Mouse (Mus musculus) ES-E14 (cell line): ENCODE measurements around the gene Slc35e1.

Experiments used
- CHD2 ChIP-seq: IDR thresholded peaks from 2 replicates; pipeline ENCODE4 v1.6.1; 2014; ENCODE audit warnings: mild to moderate bottlenecking, low read depth, low read length, inconsistent platforms
- ZC3H11A ChIP-seq: IDR thresholded peaks from 2 replicates; pipeline ENCODE4 v1.6.1; 2012; ENCODE audit warnings: low read depth, mild to moderate bottlenecking, inconsistent platforms, low read length, borderline replicate concordance

DNA sequence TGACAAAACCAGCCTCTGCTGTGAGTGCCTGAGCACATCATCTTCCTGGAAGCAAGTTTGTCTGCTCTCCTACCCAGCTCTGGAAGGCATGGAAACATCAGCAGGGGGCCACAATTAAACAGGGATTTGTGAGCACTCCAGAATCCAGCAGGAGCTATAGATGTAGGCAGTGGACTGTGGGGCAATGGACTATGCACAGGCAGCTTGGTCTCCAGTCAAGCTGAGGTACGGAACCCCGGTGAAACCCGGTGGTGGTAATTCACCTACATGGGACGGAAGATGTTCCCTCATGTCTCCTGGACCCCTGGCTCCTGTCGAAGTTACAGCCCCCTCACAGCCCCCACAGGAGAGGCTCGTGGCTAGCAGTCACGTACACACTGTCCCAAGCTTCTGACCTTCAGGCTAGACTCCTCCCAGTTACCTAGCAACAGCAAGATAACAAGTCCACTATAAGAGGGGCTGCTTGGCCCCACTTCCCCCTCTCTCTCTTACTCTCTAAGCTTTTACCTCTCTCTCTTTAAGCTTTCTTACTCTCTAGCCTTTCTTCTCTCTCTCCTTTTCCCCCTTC, 25.1 kb upstream of the Slc35e1 start:
- no peak for TF ChIP-seq CHD2
- TF ChIP-seq ZC3H11A, result no peak
